Mouse (Mus musculus) heart, adult 8-10 months (tissue): ENCODE measurements at regions not wholly inside any gene's neighbourhood (a gene's known extent, or its start where the extent isn't known, plus 50 kb on each side); places are given as distances from the start of the nearest gene placed in this dataset.

Experiments
- DNase-seq: peaks from one replicate; pipeline ENCODE4 v3.0.0; 2022; ENCODE audit warnings: low spot score

DNA sequence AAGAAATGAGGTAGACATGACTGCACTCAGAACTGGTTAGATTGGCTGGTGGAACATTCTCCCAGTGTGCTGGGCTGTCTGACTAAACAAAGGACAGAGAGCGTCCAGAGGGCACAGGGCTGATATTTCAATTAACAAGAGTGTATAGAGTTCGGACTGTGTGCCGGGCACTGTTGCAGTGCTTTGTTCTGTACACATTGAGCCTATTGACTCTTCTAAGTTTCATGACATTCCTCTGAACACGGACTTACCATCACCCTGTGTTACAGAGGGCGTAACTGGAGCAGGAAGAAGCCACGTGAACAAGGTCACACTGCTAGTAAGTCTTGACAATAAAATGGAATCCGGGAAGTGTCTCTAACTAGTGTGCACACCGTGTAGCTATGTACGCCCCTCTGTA, 92.1 kb upstream of the Barx2 start:
- DNase-seq, result no peak

DNA sequence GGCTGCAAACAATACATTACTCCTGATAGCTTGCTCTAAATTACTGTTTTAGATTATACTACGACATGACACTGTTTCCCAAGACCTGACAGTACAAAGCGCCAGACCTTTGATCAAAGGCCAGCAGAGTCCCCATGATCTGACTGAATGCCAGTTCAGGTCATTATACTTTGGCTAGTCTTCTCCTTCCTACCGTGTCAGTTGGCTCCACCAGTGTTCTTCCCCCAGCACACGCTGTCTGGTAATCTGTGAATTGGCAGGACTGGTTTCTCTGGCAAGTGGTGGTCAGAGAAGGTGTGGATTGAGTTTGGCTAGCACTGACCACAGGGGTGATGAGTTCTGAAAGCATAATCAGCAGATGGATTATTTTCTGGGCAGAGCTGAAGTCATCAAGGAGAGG, 93.1 kb upstream of the Barx2 start:
- DNase-seq, result no peak

DNA sequence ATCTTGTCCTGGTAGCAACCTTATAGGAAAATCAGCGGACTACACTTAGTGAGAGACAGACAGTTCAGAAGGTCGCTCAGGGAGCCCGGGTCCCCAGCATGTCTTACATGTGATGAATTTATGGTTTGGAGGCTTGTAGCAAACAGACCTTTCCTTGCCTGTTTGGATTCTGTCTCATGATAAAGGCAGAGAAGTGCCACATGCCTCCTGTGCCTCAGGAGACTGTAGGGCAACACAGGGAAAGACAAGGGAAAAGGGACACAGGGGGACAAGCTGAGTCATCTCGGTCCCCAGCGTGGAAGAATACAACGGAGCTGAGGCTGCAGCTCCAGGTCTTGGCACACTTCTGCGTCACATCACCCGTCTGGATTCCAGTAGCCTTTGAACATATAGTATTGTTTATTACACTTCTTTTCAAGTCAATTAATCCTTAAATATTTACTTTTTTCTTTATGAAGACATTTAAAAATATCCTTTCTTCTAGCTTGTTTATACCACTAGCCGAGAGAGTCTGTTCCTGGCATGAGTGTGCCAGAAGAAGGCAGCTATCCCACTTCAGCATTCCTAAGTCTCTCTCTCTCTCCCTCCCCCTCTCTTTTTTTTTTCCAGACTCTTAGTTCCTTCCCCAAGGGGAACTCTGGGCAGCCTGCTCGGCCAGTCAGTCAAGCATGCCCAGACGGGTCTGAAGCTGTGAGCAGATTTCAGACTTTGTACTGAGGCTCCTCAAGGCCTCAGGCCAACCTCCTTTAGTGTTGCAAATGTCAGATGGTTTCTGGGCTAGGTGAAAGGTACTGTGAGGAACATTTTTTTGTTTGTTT, 97.9 kb upstream of the Barx2 start:
- no peak for DNase-seq

DNA sequence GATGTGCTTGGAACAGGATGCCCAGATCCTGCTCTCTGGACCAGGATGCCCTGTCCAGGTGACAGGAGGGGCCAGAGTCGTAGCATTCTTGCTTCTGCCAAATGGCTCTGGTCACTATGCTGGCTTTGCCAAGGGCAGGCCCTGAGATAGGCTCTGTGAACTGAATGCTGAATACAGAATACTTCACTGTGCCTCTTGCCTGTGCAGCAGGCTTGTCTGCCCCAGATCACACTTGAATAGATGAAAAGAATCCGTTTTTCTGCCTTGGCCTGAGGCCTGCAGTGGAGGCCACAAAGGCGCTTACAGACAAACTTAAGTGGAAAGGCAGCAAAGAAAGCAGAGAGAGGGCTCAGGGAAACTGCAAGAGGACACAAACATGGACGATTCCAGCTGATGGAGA, 99.7 kb upstream of the Arhgap32 start:
- no peak for DNase-seq

DNA sequence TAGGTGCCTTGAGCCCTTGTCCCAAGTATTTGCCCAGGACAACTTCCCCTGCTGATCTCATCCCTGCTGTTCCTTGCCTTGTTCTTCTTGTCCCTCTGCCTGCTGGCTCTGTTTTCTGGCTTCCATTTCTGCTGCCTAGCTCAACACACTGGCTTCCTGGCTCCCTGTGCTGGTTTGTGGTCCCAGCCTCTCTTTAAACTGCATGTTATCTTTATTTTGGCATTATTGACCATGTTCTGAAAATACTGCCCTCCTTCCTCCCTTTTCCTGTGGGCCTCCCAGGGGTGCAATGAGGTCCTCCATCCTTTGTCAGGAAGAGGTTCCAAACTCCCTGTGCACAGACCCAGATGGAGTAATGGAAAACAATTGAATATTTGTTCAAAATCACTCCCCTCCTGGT, 97.9 kb upstream of the Arhgap32 start:
- peak; percentile 85 for DNase-seq

DNA sequence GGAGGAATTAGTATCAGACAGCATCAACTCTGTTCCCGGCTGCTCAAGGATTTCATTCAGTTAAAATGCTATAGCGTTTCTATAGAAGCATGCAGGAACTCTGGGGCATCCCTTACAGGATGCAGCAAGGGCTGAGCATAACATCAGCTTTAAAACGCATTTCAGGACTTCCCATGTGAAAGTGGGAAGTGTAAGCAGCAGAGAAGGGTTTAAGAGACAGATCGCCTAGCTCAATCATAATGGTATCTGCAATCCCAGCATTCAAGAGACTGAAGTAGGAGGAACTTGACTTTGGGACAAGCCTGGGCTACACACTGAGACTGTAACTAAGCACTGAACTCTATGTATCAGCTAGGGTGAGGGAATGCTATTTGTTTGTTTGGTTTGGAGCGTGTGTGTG, 96.2 kb upstream of the Arhgap32 start:
- DNase-seq, result no peak

DNA sequence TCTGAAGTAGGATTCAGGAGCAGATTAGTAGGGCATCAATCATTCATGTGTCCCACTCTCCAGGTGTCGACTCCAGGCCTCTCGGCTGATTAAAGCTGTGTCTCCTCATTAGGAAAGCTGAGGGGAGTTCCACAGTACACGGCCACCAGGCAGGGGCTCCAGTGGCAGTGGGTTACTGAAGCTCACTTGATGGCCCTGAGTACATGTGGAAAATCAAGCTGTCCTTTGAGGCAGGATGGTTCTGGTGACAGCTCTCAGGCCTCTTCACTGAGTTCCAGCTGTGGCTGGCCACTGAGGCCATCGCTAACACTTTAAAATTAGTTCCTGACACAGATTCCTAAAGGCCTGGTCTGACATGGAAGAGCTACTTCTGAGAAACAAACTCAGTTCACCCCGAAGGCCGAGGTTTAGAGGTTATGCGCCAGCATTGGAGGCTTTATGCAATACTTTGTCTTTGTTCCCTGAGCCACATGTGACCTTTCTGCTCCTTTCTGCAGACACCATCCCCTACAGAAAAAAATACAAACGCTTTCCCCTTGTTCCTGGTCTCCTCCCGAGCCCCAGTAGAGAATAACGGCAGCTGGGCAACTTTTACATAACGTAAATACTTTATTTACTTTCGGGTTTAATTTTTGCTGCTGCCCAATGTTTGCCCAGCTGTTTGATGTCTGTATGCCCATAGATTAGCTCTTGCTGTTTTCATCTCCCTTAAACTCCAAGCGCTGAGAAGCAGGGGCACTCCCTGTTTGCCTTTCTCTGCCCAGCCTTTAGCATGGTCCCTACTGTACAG, 94.8 kb upstream of the Arhgap32 start:
- DNase-seq, result no peak

DNA sequence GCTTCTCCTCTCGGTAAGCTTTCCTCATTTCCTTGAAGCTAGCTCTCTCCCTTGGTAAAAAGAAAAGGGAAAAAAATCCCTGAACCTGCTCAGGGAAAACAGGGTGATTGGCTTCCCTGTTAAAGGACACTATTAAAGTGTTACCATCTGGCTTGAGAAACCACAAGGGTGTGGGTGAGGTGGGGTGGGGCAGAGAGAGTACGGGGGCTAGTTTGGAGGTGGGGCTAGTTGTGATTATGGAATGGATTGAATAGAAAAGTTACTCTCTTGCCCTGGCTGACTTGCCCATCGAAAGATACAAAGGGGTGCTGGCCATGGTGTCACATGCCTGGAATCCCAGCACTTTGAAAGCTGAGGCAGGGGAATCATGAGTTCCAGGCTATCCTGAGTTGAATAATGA, 94.2 kb upstream of the Arhgap32 start:
- DNase-seq, result no peak

DNA sequence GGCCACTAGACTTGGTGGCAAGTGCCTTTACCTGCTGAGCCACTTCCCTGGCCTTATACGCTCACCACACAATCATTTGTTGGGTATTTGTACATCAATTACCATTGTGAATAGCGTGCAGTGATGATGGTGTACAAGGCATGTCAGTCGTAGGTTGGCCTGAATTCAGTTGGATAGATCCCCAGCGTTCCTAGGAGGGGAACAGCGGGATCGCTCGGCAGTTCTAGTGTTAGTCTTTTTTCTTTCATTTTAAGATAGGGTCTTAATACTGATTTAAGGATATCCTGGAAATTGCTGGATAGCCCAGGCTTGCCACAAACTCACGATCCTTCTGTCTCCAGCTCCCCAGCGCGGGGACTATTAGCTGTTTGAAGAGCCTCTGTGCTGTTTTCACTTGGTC, 92.9 kb upstream of the Arhgap32 start:
- DNase-seq, result no peak

DNA sequence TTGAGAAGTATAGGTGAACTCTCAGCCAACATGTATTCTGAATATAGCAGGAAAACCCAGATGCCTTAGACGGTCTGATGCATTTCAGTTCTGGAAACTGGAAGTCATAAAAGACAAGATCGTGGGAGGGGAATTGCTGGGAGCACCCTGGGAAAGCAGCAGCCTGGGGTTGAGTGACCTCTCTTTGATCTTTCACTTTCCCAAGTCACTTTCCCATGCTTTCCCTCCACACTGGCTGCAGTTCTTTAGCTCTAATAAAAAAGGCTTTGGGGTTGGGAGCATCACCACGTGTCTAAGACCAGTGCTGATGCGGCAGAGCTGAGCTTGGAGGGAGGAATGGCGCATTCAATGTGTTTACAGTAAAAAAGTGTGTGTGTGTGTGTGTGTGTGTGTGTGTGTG, 91.2 kb upstream of the Arhgap32 start:
- DNase-seq, result peak; percentile 50

DNA sequence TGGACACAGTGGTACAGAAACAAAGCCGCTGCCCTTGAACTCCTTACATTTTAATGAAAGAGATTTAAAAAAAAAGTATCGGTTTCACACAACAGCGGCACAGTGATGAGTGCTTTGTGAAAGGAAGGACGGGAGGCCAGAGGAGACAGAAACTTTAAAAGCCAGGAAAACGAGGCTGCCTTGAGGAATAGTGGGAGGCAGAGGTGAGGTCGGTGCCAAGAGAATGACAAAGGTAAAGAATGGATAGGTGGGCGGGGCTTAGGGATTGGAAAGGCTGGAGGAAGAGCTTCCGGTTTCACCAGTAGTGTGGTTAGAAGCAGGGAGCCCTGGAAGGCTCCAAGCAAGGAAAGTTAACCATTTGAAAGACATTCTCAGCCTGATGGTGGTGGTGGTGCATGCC, 88.0 kb upstream of the Arhgap32 start:
- DNase-seq, result no peak

DNA sequence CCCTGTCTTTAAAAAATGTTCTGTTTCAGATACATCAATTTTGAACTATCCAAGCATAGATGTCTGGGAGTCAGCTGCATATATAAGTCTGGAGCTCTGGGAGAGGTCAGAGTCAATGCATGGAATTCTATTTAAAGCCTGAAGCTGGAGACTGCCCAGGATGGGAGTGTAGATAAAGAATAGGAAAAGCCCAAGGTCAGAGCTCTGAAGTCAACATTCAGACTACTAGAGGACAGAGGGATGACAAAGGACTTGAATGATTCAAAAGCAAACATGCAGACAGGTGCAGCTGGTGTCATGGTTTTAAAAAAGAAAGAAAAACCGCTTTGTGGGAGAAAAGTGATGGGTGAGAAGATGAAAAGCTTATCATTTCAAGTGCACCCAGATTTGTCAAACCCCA, 86.9 kb upstream of the Arhgap32 start:
- DNase-seq, result no peak

DNA sequence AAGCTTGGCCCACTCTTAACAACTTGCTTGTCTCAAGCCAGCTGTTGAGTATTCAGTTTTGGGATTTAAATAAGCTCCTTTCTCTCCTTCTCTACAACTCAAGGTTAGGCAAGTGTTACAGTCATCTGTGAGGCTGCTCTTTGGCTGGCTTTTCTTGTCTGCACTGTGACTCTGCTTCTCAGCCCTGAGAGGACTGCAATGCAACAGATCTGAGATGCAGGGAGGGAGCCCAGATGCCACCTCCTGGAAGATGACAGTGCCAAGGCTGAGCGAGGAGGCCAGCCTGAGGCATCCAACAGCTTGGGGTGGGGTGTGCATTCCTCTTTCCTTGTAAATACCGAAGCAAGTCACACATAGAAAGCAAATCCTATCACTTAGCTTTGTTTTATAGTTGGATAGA, 86.2 kb upstream of the Arhgap32 start:
- DNase-seq, result no peak

DNA sequence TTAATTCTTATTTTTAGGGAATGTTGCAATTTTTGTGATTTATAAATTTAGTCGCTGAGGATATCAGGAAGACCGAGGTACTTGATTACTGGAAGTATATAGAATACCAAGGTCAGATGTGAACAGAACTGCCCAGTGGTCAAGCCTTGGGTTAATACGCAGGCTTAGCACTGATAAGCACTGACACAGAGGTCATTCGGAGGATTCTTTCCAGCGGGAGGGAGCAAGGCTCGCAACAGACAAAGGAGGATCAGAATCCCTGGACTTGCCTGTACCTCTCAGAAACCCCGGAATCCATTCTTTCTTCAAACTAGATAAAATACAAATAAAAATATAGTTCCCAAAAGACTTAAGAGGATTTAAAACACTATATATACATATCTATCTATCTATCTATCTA, 85.7 kb upstream of the Arhgap32 start:
- no peak for DNase-seq

DNA sequence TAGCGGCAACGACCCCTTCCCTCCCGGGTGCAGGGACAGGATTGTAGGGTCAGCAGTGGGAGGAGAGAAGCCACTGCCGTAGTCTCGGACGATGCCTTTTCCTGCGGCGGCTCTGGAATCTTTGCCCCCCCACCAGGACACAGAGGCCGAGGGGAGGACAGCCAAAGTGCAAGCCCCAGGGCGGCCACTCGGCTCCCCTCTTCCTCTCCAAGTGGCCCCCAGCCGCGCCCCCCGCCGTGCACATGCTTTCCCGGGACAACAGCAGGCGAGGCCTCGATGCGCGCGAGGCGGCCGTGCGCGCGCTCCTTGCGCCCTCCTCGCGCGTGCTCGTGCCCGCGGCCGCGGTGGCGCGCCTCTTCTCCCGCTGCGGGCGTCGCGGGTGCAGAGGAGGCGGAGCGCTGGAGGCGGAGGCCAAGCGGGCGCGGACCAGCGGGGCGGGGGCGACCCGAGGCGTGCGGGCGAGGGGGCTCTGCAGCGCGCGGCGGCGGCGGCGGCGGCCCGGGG, 83.9 kb upstream of the Arhgap32 start:
- DNase-seq, result peak; percentile 73

DNA sequence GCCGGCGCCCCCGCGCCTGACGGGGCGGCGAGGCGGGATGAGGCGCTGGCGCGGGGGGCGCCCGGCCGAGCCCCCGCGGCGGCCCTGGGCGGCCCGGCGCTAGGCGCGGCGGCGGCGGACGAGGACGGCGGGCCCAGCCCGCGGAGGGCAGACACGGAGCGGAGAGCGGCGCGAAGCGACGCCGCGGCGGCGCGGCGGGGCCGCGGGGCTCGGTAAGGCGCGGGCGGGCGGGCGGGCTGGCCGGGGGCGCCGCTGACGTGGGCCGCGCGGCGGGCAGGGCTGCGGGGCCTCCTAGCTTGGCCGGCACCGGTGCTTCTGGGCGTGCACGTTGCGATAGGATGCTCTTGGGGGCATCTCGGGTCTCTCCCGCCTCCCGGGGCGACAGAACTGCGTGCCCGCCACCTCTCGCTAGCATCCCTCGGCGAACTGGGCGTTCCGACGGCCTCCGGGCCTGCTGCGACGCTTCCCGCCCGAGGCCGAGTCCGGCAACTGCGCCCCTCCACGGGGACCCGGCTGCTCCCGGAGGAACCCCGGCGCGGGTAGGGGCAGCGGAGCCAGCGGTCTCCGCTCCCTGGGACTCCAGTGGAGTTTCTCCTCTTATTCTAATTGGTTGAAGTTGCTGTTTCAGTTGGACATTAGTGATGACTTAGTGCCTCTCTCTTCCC, 83.3 kb upstream of the Arhgap32 start:
- DNase-seq, result no peak

DNA sequence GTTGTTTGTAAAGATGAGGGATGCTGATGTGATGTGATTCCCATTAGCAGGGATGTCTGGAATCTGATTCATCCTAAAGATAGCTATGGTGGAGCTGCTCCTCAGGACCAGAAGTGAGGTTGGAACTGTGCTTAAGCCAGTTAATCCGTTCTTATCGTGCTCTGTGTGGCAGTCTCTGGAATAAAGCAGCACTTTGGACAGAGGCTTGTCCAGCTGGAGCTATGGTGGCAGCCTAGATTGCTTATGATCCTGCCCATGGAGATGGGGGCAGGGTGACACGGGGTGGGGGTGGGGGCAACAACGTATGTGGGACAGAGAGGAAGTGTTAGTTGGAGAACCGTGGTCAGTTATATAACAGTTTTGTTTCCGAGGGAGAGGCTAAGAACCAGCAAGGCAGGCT, 82.0 kb upstream of the Arhgap32 start:
- DNase-seq, result no peak

DNA sequence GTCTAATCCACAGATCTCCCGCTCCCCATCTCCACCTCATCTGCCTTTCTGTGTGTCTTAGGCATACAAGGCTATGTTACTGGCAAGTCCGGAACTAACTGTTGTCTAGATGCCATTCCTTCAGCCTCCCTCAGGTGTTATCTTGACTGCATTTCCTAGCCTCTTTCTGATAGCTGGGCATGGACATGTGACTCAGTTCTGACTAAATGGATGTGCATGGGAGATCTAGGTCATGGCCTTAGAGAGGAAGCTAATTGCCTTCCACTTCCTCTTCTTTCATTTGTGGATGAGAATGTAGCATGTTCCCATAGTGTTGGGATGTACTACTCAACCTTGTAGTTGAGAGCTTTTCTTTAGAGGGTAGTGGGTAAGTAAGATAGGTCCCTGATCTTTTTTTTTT, 75.9 kb upstream of the Arhgap32 start:
- DNase-seq, result no peak

DNA sequence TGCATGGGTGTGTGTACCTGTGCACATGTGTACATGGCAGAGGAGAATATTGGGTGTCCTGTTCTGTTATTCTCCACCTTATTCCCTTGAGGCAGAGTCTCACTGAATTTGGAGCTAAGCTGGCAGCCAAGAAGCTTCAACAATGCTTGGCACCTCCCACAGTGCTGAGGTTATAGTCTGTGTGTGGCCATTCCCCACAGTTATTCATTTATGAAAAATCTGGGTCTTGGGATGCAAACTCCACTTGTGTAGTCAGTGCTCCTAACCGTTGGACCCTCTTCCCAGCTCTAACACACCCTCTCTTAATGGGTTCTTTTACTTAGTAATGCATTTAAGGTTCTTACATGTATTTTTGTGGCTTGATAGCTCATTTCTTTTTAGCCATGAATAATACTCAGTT, 72.6 kb upstream of the Arhgap32 start:
- no peak for DNase-seq

DNA sequence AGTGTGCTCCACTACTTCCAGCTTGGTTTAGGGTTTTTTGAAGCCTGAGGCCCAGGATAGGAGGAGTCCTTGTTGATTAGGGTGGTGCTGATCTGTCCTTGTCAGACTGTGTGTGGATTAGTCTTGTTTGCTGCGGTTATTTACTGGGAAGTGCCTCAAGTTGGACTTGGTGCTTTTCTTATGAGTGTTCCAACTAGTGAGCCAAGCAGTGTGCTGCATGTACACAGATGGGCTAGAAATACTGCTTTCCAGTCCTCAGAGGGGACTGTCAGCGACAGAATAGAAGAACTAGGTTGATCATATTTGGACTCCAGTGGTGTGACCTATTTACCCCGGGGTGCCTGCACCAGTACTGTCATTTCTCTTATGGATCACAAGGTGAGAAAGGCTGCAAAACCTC, 69.1 kb upstream of the Arhgap32 start:
- DNase-seq, result no peak

DNA sequence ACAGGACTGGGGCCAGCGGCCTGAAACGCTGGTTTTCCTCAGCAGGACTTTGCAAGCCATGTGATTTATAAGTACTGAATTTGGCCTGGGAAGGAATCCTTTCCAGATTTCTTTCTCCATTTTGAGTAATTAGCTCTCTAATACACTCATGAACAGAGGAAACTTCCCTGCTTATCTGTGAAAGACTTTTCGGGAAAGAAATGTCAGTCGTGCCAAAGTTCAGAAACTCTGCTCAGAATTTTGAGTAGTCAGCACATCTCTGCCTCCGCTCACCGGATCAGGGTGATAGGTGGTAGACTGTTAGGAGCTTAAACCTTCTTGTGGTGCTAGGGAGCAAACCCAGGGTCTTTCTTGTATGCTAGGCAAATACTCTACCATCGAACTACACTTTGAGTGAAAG, 67.0 kb upstream of the Arhgap32 start:
- DNase-seq, result no peak

DNA sequence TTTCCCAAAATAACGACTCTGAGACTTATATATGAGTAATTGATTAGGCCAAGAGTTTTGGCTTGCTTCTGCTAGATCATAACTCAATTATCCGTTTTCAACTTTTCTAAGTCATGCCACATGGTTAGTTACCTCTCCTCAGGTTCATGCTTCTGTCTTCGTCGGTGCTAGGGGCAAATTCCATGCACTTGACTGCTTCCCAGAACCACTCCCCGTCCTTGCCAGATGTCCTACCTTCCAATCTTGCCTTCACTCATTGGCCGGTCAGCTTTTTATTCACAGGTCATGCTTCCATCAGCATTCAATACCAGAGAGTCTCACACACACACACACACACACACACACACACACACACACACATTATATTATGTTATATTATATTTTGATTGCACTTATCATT, 66.4 kb upstream of the Arhgap32 start:
- no peak for DNase-seq
